8 mouse cellular contexts compared by ENCODE assay signal in genomic region chr11:69125041-69125851, GRCm38 (mm10). TPM values are rescaled to one million over a fixed set of nuclear protein-coding genes. Genes with fewer than 3 reads are reported as not detected.
A peak's percentile ranks its signal among the peaks of the same experiment; 100 is the strongest.
DNase-seq lines count a peak whose midpoint lies in the region; ATAC-seq and TF ChIP-seq lines count a peak whose summit lies in the region.

No protein-coding gene starts in this region.

- no peaks in the 10 kb centered on the region for H3K36me3 ChIP-seq in hindbrain, embryonic 14.5 days (replicated peaks; ENCODE audit: control insufficient read depth, insufficient read depth)

- peak; percentile 51 for ATAC-seq in hindbrain, embryonic 14.5 days (ENCODE audit: low FRiP score)

- peak overlapping the region; percentile 81 for H3K27ac ChIP-seq in cerebellum, adult 2 months (ENCODE audit: insufficient read depth, low read length)
- H3K27ac ChIP-seq in hindbrain, embryonic 14.5 days, result peak overlapping the region; percentile 63

- no peaks in the 10 kb centered on the region for H3K4me1 ChIP-seq in cerebellum, adult 2 months (ENCODE audit: control insufficient read depth, insufficient read depth, low read length)
- peaks cover 10% of the 10 kb centered on the region for H3K4me1 ChIP-seq in hindbrain, embryonic 14.5 days (replicated peaks; ENCODE audit: control insufficient read depth, insufficient read depth, low read length)

- peak overlapping the region; percentile 53 for H3K9ac ChIP-seq in hindbrain, embryonic 14.5 days

- peak; percentile 54; the same call in 1 of the 2 replicates for TF ChIP-seq CTCF in cerebellum, adult 2 months (IDR thresholded peaks at IDR 0.05; ENCODE audit: borderline replicate concordance, insufficient read depth, low read depth, low read length)

- H3K4me2 ChIP-seq in hindbrain, embryonic 14.5 days (replicated peaks), result peak overlapping the region; percentile 58

- WGBS in cerebellum, adult 2 months, result under 1% methylated on average over 24 of the region's 24 CpGs
- under 1% methylated on average over 24 of the region's 24 CpGs for WGBS in hindbrain, embryonic 14.5 days

- peak overlapping the region; percentile 89 for H3K4me3 ChIP-seq in cerebellum, adult 2 months (replicated peaks; ENCODE audit: insufficient read depth, low read depth, low read length)
- H3K4me3 ChIP-seq in hindbrain, embryonic 14.5 days (replicated peaks; ENCODE audit: low read length), result peak overlapping the region; percentile 43

- H3K27me3 ChIP-seq in cerebellum, adult 2 months (ENCODE audit: control insufficient read depth, insufficient read depth, low read length), result no peaks in the 10 kb centered on the region
- peaks cover 12% of the 10 kb centered on the region for H3K27me3 ChIP-seq in hindbrain, embryonic 14.5 days (ENCODE audit: control insufficient read depth, insufficient read depth, low read length)

- TF ChIP-seq POLR2A in cerebellum, adult 2 months (IDR thresholded peaks at IDR 0.05; ENCODE audit: borderline replicate concordance, insufficient read depth, low read length), result peak; percentile 6; the same call in 1 of the 2 replicates

- peak; percentile 89 for DNase-seq in Muller cell, postnatal 12 days (ENCODE audit: inconsistent ontology term)
- DNase-seq in cerebellum, adult 2 months, result peak; percentile 90
- peak; percentile 95 for DNase-seq in forelimb bud, embryonic 11.5 days (ENCODE audit: low read depth, low spot score)
- peak; percentile 100 for DNase-seq in hindbrain, embryonic 14.5 days (ENCODE audit: low spot score)
- peak; percentile 77 to 79 for DNase-seq in layer of hippocampus, postnatal 36 days
- DNase-seq in lung, postnatal 36 days, result peak; percentile 92
- DNase-seq in right cerebral cortex, adult 18-20 months, result peak; percentile 85
- peak; percentile 80 for DNase-seq in urinary bladder, postnatal 14 days (ENCODE audit: low spot score)

- H3K9me3 ChIP-seq in hindbrain, embryonic 14.5 days (ENCODE audit: control insufficient read depth, low read length), result no peaks in the 10 kb centered on the region

RNA-seq across cellular contexts. Expression of gene Aloxe3, which starts 0.5 kb away (rescaled TPM):
- polyA plus RNA-seq in cerebellum, adult 2 months (2012; rRNA removed), result 10.8 and 16.0 TPM in 2 replicates
- 4.3 and 4.9 TPM in 2 replicates for polyA plus RNA-seq in hindbrain, embryonic 14.5 days (2014; fragmentation: Nextera tagmentation; extraction: Ambion mirVana)
- 1 to 10 TPM; 6.6 to 6.9 TPM for total RNA-seq in layer of hippocampus, postnatal 36 days (2021)

RNA-seq across cellular contexts. Expression of gene 9130213A22Rik, which starts 2.9 kb away (rescaled TPM):
- 1.3 and 1.4 TPM in 2 replicates for polyA plus RNA-seq in cerebellum, adult 2 months (2012; rRNA removed)
- 0.39 and 0.56 TPM in 2 replicates for polyA plus RNA-seq in hindbrain, embryonic 14.5 days (2014; fragmentation: Nextera tagmentation; extraction: Ambion mirVana)
- total RNA-seq in layer of hippocampus, postnatal 36 days (2021), result 1 to 10 TPM in 1 of 2 experiments, under 1 TPM in 1; 0.96 to 1.2 TPM

RNA-seq across cellular contexts. Expression of gene Hes7, which starts 5.0 kb away (rescaled TPM):
- 0.44 and 0.59 TPM in 2 replicates for polyA plus RNA-seq in cerebellum, adult 2 months (2012; rRNA removed)
- polyA plus RNA-seq in hindbrain, embryonic 14.5 days (2014; fragmentation: Nextera tagmentation; extraction: Ambion mirVana), result 0.43 and 0.52 TPM in 2 replicates
- 1 to 10 TPM in 1 of 2 experiments, under 1 TPM in 1; 0.68 to 1.1 TPM for total RNA-seq in layer of hippocampus, postnatal 36 days (2021)

RNA-seq across cellular contexts. Expression of gene Per1, which starts 30.2 kb away (rescaled TPM):
- polyA plus RNA-seq in cerebellum, adult 2 months (2012; rRNA removed), result 34.4 and 37.2 TPM in 2 replicates
- polyA plus RNA-seq in hindbrain, embryonic 14.5 days (2014; fragmentation: Nextera tagmentation; extraction: Ambion mirVana), result 9.6 and 10.1 TPM in 2 replicates
- total RNA-seq in layer of hippocampus, postnatal 36 days (2021), result 10 to 100 TPM; 78.2 to 92.8 TPM

RNA-seq across cellular contexts. Expression of gene Alox12b, which starts 31.5 kb away (rescaled TPM):
- polyA plus RNA-seq in cerebellum, adult 2 months (2012; rRNA removed), result 0.59 and 0.60 TPM in 2 replicates
- polyA plus RNA-seq in hindbrain, embryonic 14.5 days (2014; fragmentation: Nextera tagmentation; extraction: Ambion mirVana), result 0.59 and 0.60 TPM in 2 replicates
- total RNA-seq in layer of hippocampus, postnatal 36 days (2021), result 1 to 10 TPM; 5.8 to 7.4 TPM

Comparison
In these comparisons a context has a peak if more than half of its experiments do, and no peak if none do; other contexts are left out.
1. Peak in every context shown above with its lines: DNase-seq, ATAC-seq, H3K4me3 ChIP-seq and H3K27ac ChIP-seq.